Mouse (Mus musculus) C2C12 (cell line): Measurements from ENCODE around the gene Mob2.

ENCODE experiments used
- CEBPB ChIP-seq: IDR thresholded peaks from one replicate; pipeline ENCODE4 v1.6.1; 2011; ENCODE audit warnings: low read depth, mild to moderate bottlenecking, control low read depth, moderate library complexity
- CTCF ChIP-seq: IDR thresholded peaks from one replicate; pipeline ENCODE4 v1.5.1; 2011; ENCODE audit not compliant: control insufficient read depth, insufficient read depth, insufficient read length
- FOSL1 ChIP-seq: IDR thresholded peaks from one replicate; pipeline ENCODE4 v1.8.0; 2011; ENCODE audit warnings: mild to moderate bottlenecking, low read length; ENCODE audit not compliant: poor library complexity, insufficient read depth, severe bottlenecking
- MAX ChIP-seq: IDR thresholded peaks from one replicate; pipeline ENCODE4 v1.6.1; 2011; ENCODE audit warnings: mild to moderate bottlenecking, control low read depth
- MYOD1 ChIP-seq: IDR thresholded peaks from one replicate; pipeline ENCODE4 v1.6.1; 2011; ENCODE audit warnings: low read depth; ENCODE audit not compliant: control insufficient read depth, insufficient read length
- MYOG ChIP-seq: IDR thresholded peaks from one replicate; pipeline ENCODE4 v1.6.1; 2011; ENCODE audit not compliant: control insufficient read depth, insufficient read length; ENCODE audit errors: extremely low read depth
- USF1 ChIP-seq: IDR thresholded peaks from one replicate; pipeline ENCODE4 v1.6.1; 2011; ENCODE audit warnings: low read depth, mild to moderate bottlenecking, control low read depth, moderate library complexity

GRCm38 (mm10) chr7:142060931-142061565, at the start of gene Mob2:
- no peak for TF ChIP-seq CTCF
- TF ChIP-seq MYOD1 = no peak
- TF ChIP-seq MYOG = no peak
- no peak for TF ChIP-seq MAX
- TF ChIP-seq FOSL1 = no peak
- no peak for TF ChIP-seq USF1
- TF ChIP-seq CEBPB = no peak
